ENCODE assay signal across 8 mouse cellular contexts in the genomic region with DNA sequence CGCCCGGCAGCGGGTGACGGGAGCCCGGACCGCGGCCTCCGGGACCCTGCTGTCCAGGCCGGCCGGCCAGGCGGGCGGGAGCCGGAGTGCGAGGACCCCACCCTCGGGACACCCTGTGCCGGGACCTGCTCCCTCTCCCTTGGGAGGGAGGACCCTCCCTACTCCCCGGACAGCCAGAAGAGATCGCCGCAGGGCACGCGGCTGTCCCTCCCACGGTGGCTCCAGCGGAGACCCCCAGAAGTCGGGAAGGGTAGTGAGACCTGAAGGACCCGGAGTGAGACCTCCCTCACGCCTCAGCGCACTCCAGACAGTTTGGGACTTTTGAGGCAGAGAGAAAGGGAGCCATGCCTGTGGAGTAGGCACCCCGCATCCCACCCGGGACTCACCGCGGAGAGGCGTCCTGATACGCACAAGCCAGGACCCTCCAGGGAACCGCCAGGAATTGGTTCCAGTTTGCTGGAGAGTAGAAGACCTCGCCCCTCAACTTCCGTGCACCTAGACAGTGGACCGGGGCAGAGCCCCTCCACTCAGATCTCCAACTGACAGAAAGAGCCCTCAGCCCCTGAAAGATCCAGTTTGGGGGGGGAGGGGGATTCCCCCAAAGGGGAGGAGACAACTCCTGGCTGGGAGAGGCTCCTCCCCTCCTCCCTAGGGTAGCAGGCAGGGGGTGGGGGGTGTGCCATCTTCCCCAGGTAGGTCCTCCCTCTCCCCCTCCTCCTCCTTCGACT. TPM values are rescaled to one million over a fixed set of nuclear protein-coding genes. Genes with fewer than 3 reads are reported as not detected.
DNase-seq lines count a peak whose midpoint lies in the region; ATAC-seq and TF ChIP-seq lines count a peak whose summit lies in the region.

No protein-coding gene starts in this region.

- no peaks in the 10 kb centered on the region for H3K9me3 ChIP-seq in lung, embryonic 14.5 days (ENCODE audit: low read depth, low read length)
- H3K9me3 ChIP-seq in neural tube, embryonic 15.5 days (replicated peaks): no peaks in the 10 kb centered on the region

- peak; percentile 22 to 64 for DNase-seq in thymus, adult 18-20 months
- no peak for DNase-seq in thymus, postnatal 0 days (ENCODE audit: low spot score)
- peak; percentile 53 to 57 for DNase-seq in cerebellum, postnatal 10 days
- DNase-seq in gastrocnemius, postnatal 25 days: peak; percentile 17
- DNase-seq in kidney, adult 18-20 months: peak; percentile 41
- peak; percentile 53 for DNase-seq in lung, embryonic 14.5 days
- no peak for DNase-seq in left cerebral cortex, adult 11 months (ENCODE audit: low spot score)

- peaks cover 18% of the 10 kb centered on the region for H3K4me1 ChIP-seq in lung, embryonic 14.5 days (ENCODE audit: insufficient read depth)
- peaks cover 38% of the 10 kb centered on the region for H3K4me1 ChIP-seq in neural tube, embryonic 15.5 days

- H3K4me3 ChIP-seq in lung, embryonic 14.5 days (ENCODE audit: low read depth, low read length): peak overlapping the region; percentile 89
- H3K4me3 ChIP-seq in neural tube, embryonic 15.5 days (replicated peaks): peak overlapping the region; percentile 91

- H3K4me2 ChIP-seq in lung, embryonic 14.5 days: peak overlapping the region; percentile 84
- peak overlapping the region; percentile 91 for H3K4me2 ChIP-seq in neural tube, embryonic 15.5 days

- no peaks in the 10 kb centered on the region for H3K36me3 ChIP-seq in lung, embryonic 14.5 days (ENCODE audit: insufficient read depth)
- H3K36me3 ChIP-seq in neural tube, embryonic 15.5 days: 0 out of 2 replicates have a peak, but pooled peaks cover 3% of the 10 kb centered on the region

- H3K27me3 ChIP-seq in lung, embryonic 14.5 days (ENCODE audit: insufficient read depth, low read length): no peaks in the 10 kb centered on the region
- no peaks in the 10 kb centered on the region for H3K27me3 ChIP-seq in neural tube, embryonic 15.5 days (replicated peaks)

- ATAC-seq in lung, embryonic 14.5 days (ENCODE audit: insufficient read depth): peak; percentile 72
- peak; percentile 77 for ATAC-seq in neural tube, embryonic 15.5 days (ENCODE audit: low FRiP score)

- H3K27ac ChIP-seq in lung, embryonic 14.5 days (ENCODE audit: low read depth): peak overlapping the region; percentile 70
- peak overlapping the region; percentile 67; the same call in 1 of the 2 replicates for H3K27ac ChIP-seq in neural tube, embryonic 15.5 days (replicated peaks)

- WGBS in lung, embryonic 14.5 days: 0% methylated on average over 25 of the region's 38 CpGs
- under 1% methylated on average over 37 of the region's 38 CpGs for WGBS in neural tube, embryonic 15.5 days

- TF ChIP-seq CTCF in lung, embryonic 14.5 days (IDR thresholded peaks at IDR 0.05; ENCODE audit: low read depth): no peak

- H3K9ac ChIP-seq in lung, embryonic 14.5 days: peak overlapping the region; percentile 95
- peak overlapping the region; percentile 93 for H3K9ac ChIP-seq in neural tube, embryonic 15.5 days (replicated peaks)

RNA-seq across cellular contexts. Expression of a gene that starts 0.5 kb away (rescaled TPM):
- polyA plus RNA-seq in thymus, postnatal 0 days (2015; fragmentation: Nextera tagmentation; extraction: Ambion mirVana): 3.0 and 3.2 TPM in 2 replicates
- 10 to 100 TPM; 18.4 to 20.9 TPM for total RNA-seq in gastrocnemius, postnatal 25 days (2021)
- 6.7 and 7.5 TPM in 2 replicates for polyA plus RNA-seq in lung, embryonic 14.5 days (2014; fragmentation: Nextera tagmentation; extraction: Ambion mirVana)
- polyA plus RNA-seq in neural tube, embryonic 15.5 days (2015; fragmentation: Nextera tagmentation; extraction: Ambion mirVana): 7.1 and 7.4 TPM in 2 replicates

RNA-seq across cellular contexts. Expression of a gene that starts 18.8 kb away (rescaled TPM):
- 12.8 and 13.0 TPM in 2 replicates for polyA plus RNA-seq in thymus, postnatal 0 days (2015; fragmentation: Nextera tagmentation; extraction: Ambion mirVana)
- 1 to 10 TPM in 1 of 2 experiments, under 1 TPM in 1; 0.88 to 1.4 TPM for total RNA-seq in gastrocnemius, postnatal 25 days (2021)
- 8.4 and 8.9 TPM in 2 replicates for polyA plus RNA-seq in lung, embryonic 14.5 days (2014; fragmentation: Nextera tagmentation; extraction: Ambion mirVana)
- polyA plus RNA-seq in neural tube, embryonic 15.5 days (2015; fragmentation: Nextera tagmentation; extraction: Ambion mirVana): 47.9 and 50.6 TPM in 2 replicates

RNA-seq across cellular contexts. Expression of a gene that starts 35.7 kb away (rescaled TPM):
- 1.9 and 2.2 TPM in 2 replicates for polyA plus RNA-seq in thymus, postnatal 0 days (2015; fragmentation: Nextera tagmentation; extraction: Ambion mirVana)
- under 1 TPM; 0.82 to 0.91 TPM for total RNA-seq in gastrocnemius, postnatal 25 days (2021)
- polyA plus RNA-seq in lung, embryonic 14.5 days (2014; fragmentation: Nextera tagmentation; extraction: Ambion mirVana): 3.2 and 4.0 TPM in 2 replicates
- 2.1 and 2.2 TPM in 2 replicates for polyA plus RNA-seq in neural tube, embryonic 15.5 days (2015; fragmentation: Nextera tagmentation; extraction: Ambion mirVana)

RNA-seq across cellular contexts. Expression of a gene that starts 54.0 kb away (rescaled TPM):
- polyA plus RNA-seq in thymus, postnatal 0 days (2015; fragmentation: Nextera tagmentation; extraction: Ambion mirVana): 26.9 and 29.2 TPM in 2 replicates
- 10 to 100 TPM; 17.4 to 18.3 TPM for total RNA-seq in gastrocnemius, postnatal 25 days (2021)
- 46.1 and 50.9 TPM in 2 replicates for polyA plus RNA-seq in lung, embryonic 14.5 days (2014; fragmentation: Nextera tagmentation; extraction: Ambion mirVana)
- polyA plus RNA-seq in neural tube, embryonic 15.5 days (2015; fragmentation: Nextera tagmentation; extraction: Ambion mirVana): 148 and 168 TPM in 2 replicates

Comparison
In these comparisons a context has a peak if more than half of its experiments do, and no peak if none do; other contexts are left out.
1. DNase-seq: peak in thymus, adult 18-20 months (2 of 2), cerebellum, postnatal 10 days (2 of 2), gastrocnemius, postnatal 25 days (single experiment), kidney, adult 18-20 months (single experiment) and lung, embryonic 14.5 days (single experiment); none in thymus, postnatal 0 days (single experiment) and left cerebral cortex, adult 11 months (single experiment).